Mouse (Mus musculus): Measurements from ENCODE around the gene Fam169b.

GRCm38 (mm10) chr7:68311469-68311868, 37.8 kb downstream of the Fam169b start:
- TF ChIP-seq CTCF (IDR thresholded peaks at IDR 0.05; ENCODE audit: insufficient read depth, low read depth, low read length) = no peak
- TF ChIP-seq POLR2A (IDR thresholded peaks at IDR 0.05; ENCODE audit: insufficient read depth, low read depth, low read length) = no peak

Data from olfactory bulb, adult 2 months (tissue).